Mouse (Mus musculus) liver, embryonic 14.5 days (tissue): ENCODE measurements at regions not wholly inside any gene's neighbourhood (a gene's known extent, or its start where the extent isn't known, plus 50 kb on each side); places are given as distances from the start of the nearest gene placed in this dataset.

Source experiments
- ATAC-seq: fragments of 200-750 bp; cut with Nextera tagmentation; 2 replicates; pipeline ENCODE4 v1.8.0; 2017; ENCODE audit warnings: moderate number of reproducible peaks, mild to moderate bottlenecking, moderate library complexity; ENCODE audit not compliant: insufficient read depth
- DNase-seq, 3 experiments: peaks; one replicate each; pipeline ENCODE4 v3.0.0-alpha.2; 2012 to 2013; ENCODE audit warnings: low read depth in 3 of 3, low spot score in 3 of 3
- H3K27ac ChIP-seq: fragments of 300-500 bp; sonication (generic); 2 replicates; pipeline ENCODE4 v1.5.1; 2014; ENCODE audit warnings: moderate library complexity, mild to moderate bottlenecking, control low read depth, inconsistent platforms
- H3K27me3 ChIP-seq: fragments of 300-500 bp; sonication (generic); 2 replicates; pipeline ENCODE4 v1.6.1; 2014; ENCODE audit warnings: mild to moderate bottlenecking, low read length, moderate library complexity; ENCODE audit not compliant: control insufficient read depth, insufficient read depth
- H3K36me3 ChIP-seq: fragments of 300-500 bp; sonication (generic); replicated peaks from 2 replicates; pipeline ENCODE4 v1.6.1; 2014; ENCODE audit warnings: low read depth; ENCODE audit not compliant: control insufficient read depth, insufficient read depth
- H3K4me1 ChIP-seq, 2 experiments: fragments of 200-500 bp in 1 of 2; fragments of 300-500 bp in 1 of 2; sonication (generic) in 1 of 2; replicated peaks; 2 replicates each; pipeline ENCODE4 v1.6.1; 2012 to 2014; ENCODE audit warnings: antibody characterized with exemption in 1 of 2, inconsistent platforms in 1 of 2, low read length in 1 of 2; ENCODE audit not compliant: control insufficient read depth in 2 of 2, insufficient read depth in 2 of 2
- H3K4me2 ChIP-seq: fragments of 300-500 bp; sonication (generic); 2 replicates; pipeline ENCODE4 v1.6.1; 2014; ENCODE audit warnings: low read depth, mild to moderate bottlenecking, control low read depth, moderate library complexity
- H3K4me3 ChIP-seq, 2 experiments: fragments of 200-500 bp in 1 of 2; fragments of 300-500 bp in 1 of 2; sonication (generic) in 1 of 2; 2 replicates each; pipeline ENCODE4 v1.5.1; 2012 to 2014; ENCODE audit warnings: low read depth in 2 of 2, low read length in 2 of 2, mild to moderate bottlenecking in 2 of 2, control low read depth in 1 of 2, inconsistent platforms in 1 of 2, moderate library complexity in 1 of 2; ENCODE audit not compliant: insufficient read depth in 1 of 2
- H3K9ac ChIP-seq: fragments of 300-500 bp; sonication (generic); replicated peaks from 2 replicates; pipeline ENCODE4 v1.6.1; 2014; ENCODE audit warnings: mild to moderate bottlenecking, control low read depth, moderate library complexity
- H3K9me3 ChIP-seq: fragments of 300-500 bp; sonication (generic); 2 replicates; pipeline ENCODE4 v1.6.1; 2016; ENCODE audit warnings: low read length, mixed read lengths; ENCODE audit not compliant: control insufficient read depth
- CTCF ChIP-seq: IDR thresholded peaks from 2 replicates; pipeline ENCODE4 v1.5.1; 2016; ENCODE audit warnings: antibody characterized with exemption, low read depth, control low read depth
- EP300 ChIP-seq: IDR thresholded peaks from 2 replicates; pipeline ENCODE4 v1.6.1; 2016; ENCODE audit warnings: antibody characterized with exemption, low read depth
- WGBS: fragments of 180-500 bp; shearing (Covaris S2); extraction: QIAGEN DNeasy Blood & Tissue Kit; methylation state at CpG from one replicate; pipeline ENCODE4 v1.1.7; 2014; ENCODE audit not compliant: insufficient replicate concordance; 5-methylcytosine and 5-hydroxymethylcytosine counted together

- TF ChIP-seq EP300 (no peak), CTCF (no peak)
- Histone ChIP-seq H3K4me1 (no peaks in the 10 kb centered on the region), H3K36me3 (no peaks in the 10 kb centered on the region), H3K27ac (no peak overlapping the region), H3K27me3 (no peaks in the 10 kb centered on the region), H3K4me2 (no peak overlapping the region), H3K9me3 (no peaks in the 10 kb centered on the region), H3K9ac (no peak overlapping the region), H3K4me3 (no peak overlapping the region)
- DNase-seq (no peak), ATAC-seq (no peak)
- 75% methylated on average over 3 of the region's 3 CpGs for WGBS
Observed at GRCm38 (mm10) chr10:96527864-96528263, 88.9 kb upstream of the Btg1 start.

GRCm38 (mm10) chr10:96534547-96535124 lies 82.2 kb upstream of the Btg1 start:
- Histone ChIP-seq H3K9ac (no peak overlapping the region), H3K27me3 (no peaks in the 10 kb centered on the region), H3K4me3 (no peak overlapping the region), H3K9me3 (no peaks in the 10 kb centered on the region), H3K27ac (no peak overlapping the region), H3K36me3 (no peaks in the 10 kb centered on the region), H3K4me2 (no peak overlapping the region), H3K4me1 (no peaks in the 10 kb centered on the region)
- WGBS = 65% methylated on average over 7 of the region's 7 CpGs
- TF ChIP-seq CTCF = no peak
- no peak for TF ChIP-seq EP300
- ATAC-seq = no peak
- DNase-seq = no peak

- TF ChIP-seq EP300 = no peak
- TF ChIP-seq CTCF = no peak
- no peaks in the 10 kb centered on the region for H3K27me3 ChIP-seq
- ATAC-seq = no peak
Observed at GRCm38 (mm10) chr10:96535461-96535860, 81.3 kb upstream of the Btg1 start.

GRCm38 (mm10) chr10:96540828-96541227 lies 76.0 kb upstream of the Btg1 start:
- Histone ChIP-seq H3K9ac (no peak overlapping the region), H3K27ac (no peak overlapping the region), H3K4me2 (no peak overlapping the region), H3K36me3 (no peaks in the 10 kb centered on the region), H3K4me1 (no peaks in the 10 kb centered on the region), H3K9me3 (no peaks in the 10 kb centered on the region), H3K4me3 (no peak overlapping the region), H3K27me3 (no peaks in the 10 kb centered on the region)
- WGBS = 83% methylated on average over 2 of the region's 2 CpGs
- ATAC-seq = no peak
- no peak for DNase-seq
- TF ChIP-seq CTCF (no peak), EP300 (no peak)

More at GRCm38 (mm10) chr10:96535461-96535860, 81.3 kb upstream of the Btg1 start:
- no peak overlapping the region for H3K9ac ChIP-seq
- H3K27ac ChIP-seq = no peak overlapping the region
- WGBS = 58% methylated on average over 9 of the region's 9 CpGs
- no peaks in the 10 kb centered on the region for H3K4me1 ChIP-seq
- no peaks in the 10 kb centered on the region for H3K9me3 ChIP-seq
- H3K4me2 ChIP-seq = no peak overlapping the region
- no peaks in the 10 kb centered on the region for H3K36me3 ChIP-seq
- H3K4me3 ChIP-seq = no peak overlapping the region
- DNase-seq = no peak

GRCm38 (mm10) chr10:96545312-96545711 lies 71.5 kb upstream of the Btg1 start:
- TF ChIP-seq CTCF = no peak
- no peak for TF ChIP-seq EP300
- H3K4me2 ChIP-seq = no peak overlapping the region
- no peak overlapping the region for H3K4me3 ChIP-seq
- H3K27me3 ChIP-seq = no peaks in the 10 kb centered on the region
- ATAC-seq (no peak), DNase-seq (no peak)
- 66% methylated on average over 6 of the region's 6 CpGs for WGBS
- H3K9me3 ChIP-seq = no peaks in the 10 kb centered on the region
- no peak overlapping the region for H3K9ac ChIP-seq
- H3K4me1 ChIP-seq = no peaks in the 10 kb centered on the region
- no peak overlapping the region for H3K27ac ChIP-seq
- no peaks in the 10 kb centered on the region for H3K36me3 ChIP-seq
